Mouse (Mus musculus) liver, embryonic 14.5 days (tissue): Measurements from ENCODE around the gene Slit1. TPM values are rescaled to one million over a fixed set of nuclear protein-coding genes. Genes with fewer than 3 reads are reported as not detected.

Experiments used
- ATAC-seq: fragments of 200-750 bp; cut with Nextera tagmentation; 2 replicates; pipeline ENCODE4 v1.8.0; 2017; ENCODE audit warnings: moderate number of reproducible peaks, mild to moderate bottlenecking, moderate library complexity; ENCODE audit not compliant: insufficient read depth
- DNase-seq, 3 experiments: peaks; one replicate each; pipeline ENCODE4 v3.0.0-alpha.2; 2012 to 2013; ENCODE audit warnings: low read depth in 3 of 3, low spot score in 3 of 3
- H3K27ac ChIP-seq: fragments of 300-500 bp; sonication (generic); 2 replicates; pipeline ENCODE4 v1.5.1; 2014; ENCODE audit warnings: moderate library complexity, mild to moderate bottlenecking, control low read depth, inconsistent platforms
- H3K27me3 ChIP-seq: fragments of 300-500 bp; sonication (generic); 2 replicates; pipeline ENCODE4 v1.6.1; 2014; ENCODE audit warnings: mild to moderate bottlenecking, low read length, moderate library complexity; ENCODE audit not compliant: control insufficient read depth, insufficient read depth
- H3K36me3 ChIP-seq: fragments of 300-500 bp; sonication (generic); replicated peaks from 2 replicates; pipeline ENCODE4 v1.6.1; 2014; ENCODE audit warnings: low read depth; ENCODE audit not compliant: control insufficient read depth, insufficient read depth
- H3K4me1 ChIP-seq, 2 experiments: fragments of 200-500 bp in 1 of 2; fragments of 300-500 bp in 1 of 2; sonication (generic) in 1 of 2; replicated peaks; 2 replicates each; pipeline ENCODE4 v1.6.1; 2012 to 2014; ENCODE audit warnings: antibody characterized with exemption in 1 of 2, inconsistent platforms in 1 of 2, low read length in 1 of 2; ENCODE audit not compliant: control insufficient read depth in 2 of 2, insufficient read depth in 2 of 2
- H3K4me2 ChIP-seq: fragments of 300-500 bp; sonication (generic); 2 replicates; pipeline ENCODE4 v1.6.1; 2014; ENCODE audit warnings: low read depth, mild to moderate bottlenecking, control low read depth, moderate library complexity
- H3K4me3 ChIP-seq, 2 experiments: fragments of 200-500 bp in 1 of 2; fragments of 300-500 bp in 1 of 2; sonication (generic) in 1 of 2; 2 replicates each; pipeline ENCODE4 v1.5.1; 2012 to 2014; ENCODE audit warnings: low read depth in 2 of 2, low read length in 2 of 2, mild to moderate bottlenecking in 2 of 2, control low read depth in 1 of 2, inconsistent platforms in 1 of 2, moderate library complexity in 1 of 2; ENCODE audit not compliant: insufficient read depth in 1 of 2
- H3K9ac ChIP-seq: fragments of 300-500 bp; sonication (generic); replicated peaks from 2 replicates; pipeline ENCODE4 v1.6.1; 2014; ENCODE audit warnings: mild to moderate bottlenecking, control low read depth, moderate library complexity
- H3K9me3 ChIP-seq: fragments of 300-500 bp; sonication (generic); 2 replicates; pipeline ENCODE4 v1.6.1; 2016; ENCODE audit warnings: low read length, mixed read lengths; ENCODE audit not compliant: control insufficient read depth
- CTCF ChIP-seq: IDR thresholded peaks from 2 replicates; pipeline ENCODE4 v1.5.1; 2016; ENCODE audit warnings: antibody characterized with exemption, low read depth, control low read depth
- EP300 ChIP-seq: IDR thresholded peaks from 2 replicates; pipeline ENCODE4 v1.6.1; 2016; ENCODE audit warnings: antibody characterized with exemption, low read depth
- WGBS: fragments of 180-500 bp; shearing (Covaris S2); extraction: QIAGEN DNeasy Blood & Tissue Kit; methylation state at CpG from one replicate; pipeline ENCODE4 v1.1.7; 2014; ENCODE audit not compliant: insufficient replicate concordance; 5-methylcytosine and 5-hydroxymethylcytosine counted together
- polyA plus RNA-seq, 2 experiments: library from polyadenylated mRNA; depleted of rRNA in 1 of 2; stranded (reverse) in 1 of 2; unstranded in 1 of 2; fragments of >200 nt; fragmentation: Nextera tagmentation in 1 of 2; extraction: Ambion mirVana in 1 of 2; gene quantifications; 2 replicates each; pipeline versions ENCODE4 v1.2.1 to v1.2.3; 2012 to 2014

Slit1 gene
- polyA plus RNA-seq, 2 experiments, result 0.10 TPM; not detected in 1

- no peak for DNase-seq
- no peak for TF ChIP-seq EP300
- peak; percentile 41; the same call in 1 of the 2 replicates for TF ChIP-seq CTCF
- no peak overlapping the region for H3K4me3 ChIP-seq
- WGBS, result 81% methylated on average over 6 of the region's 6 CpGs
- no peak overlapping the region for H3K27ac ChIP-seq
- H3K27me3 ChIP-seq, result no peaks in the 10 kb centered on the region
- no peak overlapping the region for H3K4me2 ChIP-seq
- no peak for ATAC-seq
- no peak overlapping the region for H3K9ac ChIP-seq
- no peaks in the 10 kb centered on the region for H3K9me3 ChIP-seq
- peaks cover 93% of the 10 kb centered on the region for H3K36me3 ChIP-seq
- H3K4me1 ChIP-seq, result no peaks in the 10 kb centered on the region
These were observed 34.0 kb upstream of the Slit1 start for GRCm38 (mm10) chr19:41777514-41777913.

GRCm38 (mm10) chr19:41768711-41769110 is 25.2 kb upstream of the Slit1 start:
- TF ChIP-seq CTCF (no peak), EP300 (no peak)
- H3K4me1 ChIP-seq, result no peaks in the 10 kb centered on the region
- ATAC-seq, result no peak
- no peaks in the 10 kb centered on the region for H3K9me3 ChIP-seq
- no peak overlapping the region for H3K4me2 ChIP-seq
- no peaks in the 10 kb centered on the region for H3K27me3 ChIP-seq
- no peak for DNase-seq
- H3K27ac ChIP-seq, result no peak overlapping the region
- no peak overlapping the region for H3K9ac ChIP-seq
- H3K4me3 ChIP-seq, result no peak overlapping the region
- H3K36me3 ChIP-seq, result peaks cover 54% of the 10 kb centered on the region
- WGBS, result 86% methylated on average over 7 of the region's 7 CpGs

GRCm38 (mm10) chr19:41766628-41767027 is 23.2 kb upstream of the Slit1 start:
- ATAC-seq (no peak), DNase-seq (no peak)
- H3K9ac ChIP-seq, result no peak overlapping the region
- peaks cover 36% of the 10 kb centered on the region for H3K36me3 ChIP-seq
- H3K4me3 ChIP-seq, result no peak overlapping the region
- H3K4me2 ChIP-seq, result no peak overlapping the region
- H3K4me1 ChIP-seq, result no peaks in the 10 kb centered on the region
- H3K27ac ChIP-seq, result no peak overlapping the region
- H3K9me3 ChIP-seq, result no peaks in the 10 kb centered on the region
- TF ChIP-seq EP300 (no peak), CTCF (no peak)
- 82% methylated on average over 5 of the region's 5 CpGs for WGBS
- no peaks in the 10 kb centered on the region for H3K27me3 ChIP-seq

- Histone ChIP-seq H3K4me2 (no peak overlapping the region), H3K36me3 (peaks cover 18% of the 10 kb centered on the region), H3K27ac (no peak overlapping the region), H3K4me3 (no peak overlapping the region), H3K9me3 (no peaks in the 10 kb centered on the region), H3K4me1 (no peaks in the 10 kb centered on the region), H3K9ac (no peak overlapping the region), H3K27me3 (no peaks in the 10 kb centered on the region)
- WGBS, result 32% methylated on average over 12 of the region's 12 CpGs
- TF ChIP-seq EP300, result no peak
- TF ChIP-seq CTCF, result peak; percentile 91
- DNase-seq, result peak; percentile 59 to 67 (median 67)
- peak; percentile 63 for ATAC-seq
These were observed 20.6 kb upstream of the Slit1 start for GRCm38 (mm10) chr19:41763870-41764660.

- DNase-seq (no peak), ATAC-seq (no peak)
- Histone ChIP-seq H3K9me3 (no peaks in the 10 kb centered on the region), H3K4me1 (no peaks in the 10 kb centered on the region), H3K27me3 (no peaks in the 10 kb centered on the region), H3K4me2 (no peak overlapping the region), H3K4me3 (no peak overlapping the region), H3K36me3 (no peaks in the 10 kb centered on the region; the same call in 1 of the 2 replicates), H3K9ac (no peak overlapping the region), H3K27ac (no peak overlapping the region)
- TF ChIP-seq CTCF (peak; percentile 68), EP300 (no peak)
- WGBS, result 65% methylated on average over 9 of the region's 9 CpGs
These were observed 18.1 kb upstream of the Slit1 start for GRCm38 (mm10) chr19:41761529-41761928.
